Mouse (Mus musculus): ENCODE measurements around the gene Vmn1r65. TPM values are rescaled to one million over a fixed set of nuclear protein-coding genes. Genes with fewer than 3 reads are reported as not detected.
"Not testable (repeated sequence)": the region's sequence is repeated elsewhere in the genome, so short reads cannot be mapped to it uniquely, and the experiment has no call there.

Gene Vmn1r65
- polyA plus RNA-seq (2016; fragmentation: Nextera tagmentation; extraction: Ambion mirVana): not detected in 2 replicates

- Histone ChIP-seq H3K36me3 (no peaks in the 10 kb centered on the region), H3K4me1 (replicated peaks) (no peaks in the 10 kb centered on the region), H3K9me3 (replicated peaks) (peaks cover 34% of the 10 kb centered on the region), H3K4me2 (no peak within 1 kb of the TSS), H3K27me3 (replicated peaks) (no peaks in the 10 kb centered on the region), H3K27ac (ENCODE audit: poor library complexity, severe bottlenecking) (no peak within 1 kb of the TSS), H3K4me3 (no peak within 1 kb of the TSS), H3K9ac (no peak within 1 kb of the TSS)
- 88% methylated on average over 1 of the region's 1 CpGs for WGBS
- no peak for ATAC-seq (ENCODE audit: insufficient number of reproducible peaks, low FRiP score)
Measured at GRCm38 (mm10) chr7:6010910-6011309, at the start of gene Vmn1r65. Vmn1r65 (minus strand) TSS chr7:6011010.

- ATAC-seq (ENCODE audit: insufficient number of reproducible peaks, low FRiP score): no peak
- Histone ChIP-seq H3K4me1 (replicated peaks) (no peaks in the 10 kb centered on the region), H3K4me3 (no peak within 1 kb of the TSS), H3K9ac (no peak within 1 kb of the TSS), H3K36me3 (no peaks in the 10 kb centered on the region), H3K27me3 (replicated peaks) (no peaks in the 10 kb centered on the region), H3K4me2 (no peak within 1 kb of the TSS), H3K9me3 (replicated peaks) (peaks cover 18% of the 10 kb centered on the region), H3K27ac (ENCODE audit: poor library complexity, severe bottlenecking) (no peak within 1 kb of the TSS)
- 83% methylated on average over 11 of the region's 11 CpGs for WGBS
Measured at GRCm38 (mm10) chr7:6044861-6045260, 34.1 kb upstream of the Vmn1r65 start, which contains the start of gene Nlrp4c. Nlrp4c (plus strand) TSS chr7:6045161.

- 72% methylated on average over 4 of the region's 4 CpGs for WGBS
- not testable (repeated sequence) for H3K4me3 ChIP-seq; H3K27me3 ChIP-seq (replicated peaks); H3K4me1 ChIP-seq (replicated peaks); H3K4me2 ChIP-seq; H3K36me3 ChIP-seq; H3K27ac ChIP-seq (ENCODE audit: poor library complexity, severe bottlenecking); H3K9ac ChIP-seq; ATAC-seq (ENCODE audit: insufficient number of reproducible peaks, low FRiP score)
- peaks cover 25% of the 10 kb centered on the region for H3K9me3 ChIP-seq (replicated peaks)
Measured at GRCm38 (mm10) chr7:5982426-5982825, 28.4 kb downstream of the Vmn1r65 start.

- not testable (repeated sequence) for H3K27ac ChIP-seq (ENCODE audit: poor library complexity, severe bottlenecking); H3K4me3 ChIP-seq; H3K36me3 ChIP-seq; H3K27me3 ChIP-seq (replicated peaks); H3K4me1 ChIP-seq (replicated peaks); ATAC-seq (ENCODE audit: insufficient number of reproducible peaks, low FRiP score); H3K9ac ChIP-seq; H3K4me2 ChIP-seq
- peaks cover 15% of the 10 kb centered on the region for H3K9me3 ChIP-seq (replicated peaks)
- 62% methylated on average over 2 of the region's 2 CpGs for WGBS
Measured at GRCm38 (mm10) chr7:5972546-5972945, 38.3 kb downstream of the Vmn1r65 start.

Other genes with a start within 250 kb of the Vmn1r65 start
- not detected in 2 replicates for gene Vmn1r63, start 205.6 kb downstream of the Vmn1r65 start, polyA plus RNA-seq (2016; fragmentation: Nextera tagmentation; extraction: Ambion mirVana)
- gene Vmn1r64, start 126.5 kb downstream of the Vmn1r65 start, polyA plus RNA-seq (2016; fragmentation: Nextera tagmentation; extraction: Ambion mirVana): not detected in 2 replicates
- not detected in 2 replicates for gene Nlrp4c, start 34.2 kb upstream of the Vmn1r65 start, polyA plus RNA-seq (2016; fragmentation: Nextera tagmentation; extraction: Ambion mirVana)
- gene Zfp787, start 145.0 kb upstream of the Vmn1r65 start, polyA plus RNA-seq (2016; fragmentation: Nextera tagmentation; extraction: Ambion mirVana): 26.0 and 27.7 TPM in 2 replicates
- gene Zfp444, start 161.2 kb upstream of the Vmn1r65 start, polyA plus RNA-seq (2016; fragmentation: Nextera tagmentation; extraction: Ambion mirVana): 30.2 and 31.3 TPM in 2 replicates
- not detected in 2 replicates for gene Galp, start 186.1 kb upstream of the Vmn1r65 start, polyA plus RNA-seq (2016; fragmentation: Nextera tagmentation; extraction: Ambion mirVana)
- gene Zscan5b, start 211.3 kb upstream of the Vmn1r65 start, polyA plus RNA-seq (2016; fragmentation: Nextera tagmentation; extraction: Ambion mirVana): not detected in 2 replicates
- not detected in 2 replicates for gene Epp13, start 241.7 kb upstream of the Vmn1r65 start, polyA plus RNA-seq (2016; fragmentation: Nextera tagmentation; extraction: Ambion mirVana)